Mouse (Mus musculus) heart, embryonic 11.5 days (tissue): ENCODE data around the gene Gab1. TPM values are rescaled to one million over a fixed set of nuclear protein-coding genes. Genes with fewer than 3 reads are reported as not detected.

Experiments
- ATAC-seq: fragments of 200-750 bp; cut with Nextera tagmentation; replicated peaks from 2 replicates; pipeline ENCODE4 v1.8.0; 2017; ENCODE audit warnings: moderate library complexity; ENCODE audit not compliant: insufficient number of reproducible peaks, low FRiP score, low TSS enrichment
- H3K27ac ChIP-seq: fragments of 300-500 bp; sonication (generic); 2 replicates; pipeline ENCODE4 v1.5.1; 2014; ENCODE audit warnings: mild to moderate bottlenecking, low read depth, low read length
- H3K27me3 ChIP-seq: fragments of 300-500 bp; sonication (generic); 2 replicates; pipeline ENCODE4 v1.6.1; 2014; ENCODE audit warnings: mild to moderate bottlenecking, low read length, mixed read lengths; ENCODE audit not compliant: control insufficient read depth, insufficient read depth
- H3K36me3 ChIP-seq: fragments of 300-500 bp; sonication (generic); 2 replicates; pipeline ENCODE4 v1.6.1; 2014; ENCODE audit warnings: mild to moderate bottlenecking, low read length, moderate library complexity, mixed read lengths; ENCODE audit not compliant: control insufficient read depth, insufficient read depth
- H3K4me1 ChIP-seq: fragments of 300-500 bp; sonication (generic); 2 replicates; pipeline ENCODE4 v1.6.1; 2014; ENCODE audit warnings: low read length; ENCODE audit not compliant: control insufficient read depth, insufficient read depth
- H3K4me2 ChIP-seq: fragments of 300-500 bp; sonication (generic); 2 replicates; pipeline ENCODE4 v1.6.1; 2014; ENCODE audit warnings: mild to moderate bottlenecking, moderate library complexity
- H3K4me3 ChIP-seq: fragments of 300-500 bp; sonication (generic); 2 replicates; pipeline ENCODE4 v1.5.1; 2014; ENCODE audit warnings: low read depth, low read length
- H3K9ac ChIP-seq: fragments of 300-500 bp; sonication (generic); 2 replicates; pipeline ENCODE4 v1.6.1; 2014; ENCODE audit warnings: mild to moderate bottlenecking, low read depth, low read length, moderate library complexity
- H3K9me3 ChIP-seq: fragments of 300-500 bp; sonication (generic); replicated peaks from 2 replicates; pipeline ENCODE4 v1.6.1; 2016; ENCODE audit warnings: low read length; ENCODE audit not compliant: control insufficient read depth
- WGBS: fragments of 180-500 bp; shearing (Covaris S2); extraction: QIAGEN DNeasy Blood & Tissue Kit; methylation state at CpG from one replicate; pipeline ENCODE4 v1.1.7; 2014; ENCODE audit not compliant: insufficient replicate concordance; 5-methylcytosine and 5-hydroxymethylcytosine counted together
- polyA plus RNA-seq: library from polyadenylated mRNA; unstranded; fragments of >200 nt; fragmentation: Nextera tagmentation; extraction: Ambion mirVana; gene quantifications from 2 replicates; pipeline ENCODE4 v1.2.1, GENCODE M21; 2014

The Gab1 gene
- polyA plus RNA-seq, 1 experiment from 2014 or later = 35.0 TPM

GRCm38 (mm10) chr8:80830724-80831566, 49.4 kb downstream of the Gab1 start:
- Histone ChIP-seq H3K9me3 (no peaks in the 10 kb centered on the region), H3K4me2 (no peak overlapping the region), H3K9ac (peak overlapping the region; percentile 46; the same call in 1 of the 2 replicates), H3K4me3 (no peak overlapping the region), H3K4me1 (peaks cover 39% of the 10 kb centered on the region), H3K36me3 (no peaks in the 10 kb centered on the region), H3K27me3 (no peaks in the 10 kb centered on the region), H3K27ac (peak overlapping the region; percentile 60)
- ATAC-seq = no peak
- WGBS = 66% methylated on average over 11 of the region's 11 CpGs

DNA sequence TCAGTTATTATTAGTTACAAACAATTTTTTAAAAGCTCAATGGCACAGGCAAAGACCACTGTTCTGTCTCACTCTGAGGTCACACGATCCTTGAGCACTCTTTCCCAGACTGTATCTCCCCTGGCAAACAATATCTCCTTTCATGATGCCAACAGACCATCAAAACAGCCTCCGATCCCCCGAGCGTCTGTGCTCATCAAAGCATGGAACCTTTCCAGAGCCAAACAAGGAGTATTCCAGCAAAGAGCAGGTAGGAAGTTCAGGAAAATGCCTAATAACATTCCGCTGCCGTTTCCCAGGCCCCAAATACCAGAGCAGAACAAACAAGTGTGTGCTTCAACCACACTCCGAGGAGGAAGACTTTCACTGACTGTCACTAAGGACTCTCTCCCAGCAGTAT, 50.2 kb downstream of the Gab1 start:
- 54% methylated on average over 7 of the region's 7 CpGs for WGBS
- H3K9me3 ChIP-seq = no peaks in the 10 kb centered on the region
- no peak for ATAC-seq

DNA sequence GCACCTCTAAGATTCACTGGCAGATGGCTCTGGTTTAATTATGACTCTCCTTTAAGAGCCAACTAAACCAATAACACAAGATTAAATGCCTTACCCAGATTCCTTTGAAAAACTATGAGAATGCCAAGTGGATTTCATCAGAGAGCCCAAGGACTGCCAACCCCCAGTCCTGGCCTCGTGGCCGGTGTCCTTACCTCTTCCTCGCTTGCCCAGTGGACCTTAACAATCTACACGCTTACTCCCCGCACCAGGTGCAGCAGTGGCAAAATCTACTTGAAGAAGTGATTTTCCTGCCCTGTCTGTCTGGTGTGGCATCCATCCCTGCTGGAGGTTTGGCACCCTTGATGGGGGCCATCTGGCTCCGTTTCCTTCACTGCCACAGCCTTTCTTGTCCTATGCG, 53.3 kb downstream of the Gab1 start:
- no peaks in the 10 kb centered on the region for H3K36me3 ChIP-seq
- no peak overlapping the region for H3K9ac ChIP-seq
- H3K4me3 ChIP-seq = no peak overlapping the region
- H3K27ac ChIP-seq = 0 out of 2 replicates have a peak overlapping the region, but pooled peaks have one; percentile 22
- H3K4me2 ChIP-seq = no peak overlapping the region
- peaks cover 40% of the 10 kb centered on the region for H3K4me1 ChIP-seq
- ATAC-seq = no peak
- 80% methylated on average over 7 of the region's 7 CpGs for WGBS
- no peaks in the 10 kb centered on the region for H3K9me3 ChIP-seq
- no peaks in the 10 kb centered on the region for H3K27me3 ChIP-seq

More for the DNA sequence above, 50.2 kb downstream of the Gab1 start:
- H3K27me3 ChIP-seq = no peaks in the 10 kb centered on the region
- peak overlapping the region; percentile 10; the same call in 1 of the 2 replicates for H3K4me2 ChIP-seq
- H3K4me3 ChIP-seq = no peak overlapping the region
- H3K36me3 ChIP-seq = no peaks in the 10 kb centered on the region
- H3K27ac ChIP-seq = peak overlapping the region; percentile 60
- no peak overlapping the region for H3K9ac ChIP-seq
- peaks cover 39% of the 10 kb centered on the region for H3K4me1 ChIP-seq

DNA sequence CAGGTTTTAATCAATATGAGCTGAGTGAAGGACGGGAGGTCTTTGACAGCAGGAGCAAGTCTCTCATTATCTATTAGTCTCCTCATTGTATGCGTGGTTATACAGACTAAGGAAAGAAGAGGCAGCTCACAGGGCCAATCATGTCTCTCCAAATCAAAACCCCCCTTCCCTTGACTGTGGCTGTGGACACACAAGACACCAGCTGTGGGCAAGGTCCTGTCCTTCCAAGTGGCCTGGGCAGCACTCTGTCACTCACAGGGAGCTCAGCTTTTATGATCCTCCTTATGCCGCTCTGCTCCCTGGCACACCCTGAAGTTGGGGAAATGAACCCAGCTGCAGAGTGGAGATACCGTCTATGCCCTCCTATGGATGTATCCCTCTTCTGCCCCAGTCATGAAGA, 55.2 kb downstream of the Gab1 start:
- Histone ChIP-seq H3K27ac (no peak overlapping the region), H3K4me1 (peaks cover 40% of the 10 kb centered on the region), H3K27me3 (no peaks in the 10 kb centered on the region), H3K9ac (no peak overlapping the region; the same call in 1 of the 2 replicates), H3K36me3 (no peaks in the 10 kb centered on the region), H3K4me3 (no peak overlapping the region), H3K9me3 (no peaks in the 10 kb centered on the region), H3K4me2 (no peak overlapping the region)
- ATAC-seq = no peak
- WGBS = 80% methylated on average over 4 of the region's 4 CpGs

- Histone ChIP-seq H3K4me3 (no peak overlapping the region), H3K9me3 (no peaks in the 10 kb centered on the region), H3K4me2 (no peak overlapping the region), H3K36me3 (no peaks in the 10 kb centered on the region), H3K4me1 (peaks cover 44% of the 10 kb centered on the region), H3K9ac (no peak overlapping the region), H3K27ac (no peak overlapping the region), H3K27me3 (no peaks in the 10 kb centered on the region)
- WGBS = 59% methylated on average over 5 of the region's 5 CpGs
- no peak for ATAC-seq
Observed at GRCm38 (mm10) chr8:80824426-80824825, 55.9 kb downstream of the Gab1 start.

DNA sequence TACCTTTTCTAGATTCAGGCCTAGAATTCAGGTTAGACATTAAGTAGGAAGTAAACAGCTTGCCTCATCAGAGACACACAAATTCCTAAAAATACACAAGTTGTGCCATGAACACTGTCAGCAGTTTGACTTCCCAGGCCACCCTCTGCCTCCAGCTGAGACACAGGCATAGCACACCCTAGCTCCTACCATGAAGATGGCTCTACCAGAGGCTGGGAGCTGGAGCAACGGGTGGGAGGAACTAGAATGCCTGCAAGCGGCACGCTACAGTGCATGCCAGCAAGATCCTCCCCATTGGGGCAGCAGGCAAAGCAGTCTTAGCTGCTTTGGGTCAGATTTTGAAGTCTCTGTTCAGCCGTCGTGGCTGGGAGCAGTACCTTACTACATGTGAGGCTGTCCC, 57.1 kb downstream of the Gab1 start:
- H3K9ac ChIP-seq = no peak overlapping the region
- peaks cover 50% of the 10 kb centered on the region for H3K4me1 ChIP-seq

DNA sequence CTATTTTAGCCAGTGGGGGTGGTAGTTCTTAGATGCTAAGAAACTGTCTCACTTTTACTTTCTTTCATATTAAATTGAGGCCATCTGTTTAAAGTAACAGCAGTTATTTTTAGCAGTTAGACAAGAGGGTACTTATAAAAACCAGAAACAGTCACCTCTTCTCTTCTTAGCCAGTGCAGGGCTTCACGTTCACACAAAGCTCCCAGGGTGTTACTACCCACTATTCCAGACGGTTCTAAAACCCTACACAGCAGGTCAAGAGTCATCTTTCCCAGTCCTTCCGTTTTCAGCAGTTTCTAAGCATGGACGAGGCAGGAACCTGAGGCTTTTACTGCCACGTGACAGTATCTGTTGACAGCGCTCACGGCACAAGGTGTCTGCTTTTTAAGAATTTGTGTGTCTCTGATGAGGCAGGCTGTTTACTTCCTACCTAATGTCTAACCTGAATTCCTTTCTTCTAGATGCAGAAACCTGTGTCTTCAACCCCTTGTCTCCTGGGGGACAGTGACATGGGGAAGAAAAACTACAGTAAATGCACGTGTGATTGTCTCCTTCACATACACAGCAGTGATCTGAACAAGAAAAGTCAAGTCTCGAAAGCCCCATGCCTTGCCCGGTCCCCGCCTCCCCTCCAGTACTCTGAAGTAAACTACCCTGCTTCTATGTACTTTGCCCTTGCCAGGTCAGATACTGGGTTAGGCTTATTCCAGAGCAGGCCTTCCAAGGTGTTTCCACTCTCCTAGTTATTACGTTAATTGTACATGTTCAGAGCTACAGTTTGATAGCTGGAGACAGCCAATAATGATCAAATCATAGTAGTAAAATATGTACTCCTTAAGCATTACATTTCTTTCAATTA, 58.7 kb downstream of the Gab1 start:
- H3K4me2 ChIP-seq = peak overlapping the region; percentile 30; the same call in 1 of the 2 replicates
- H3K27me3 ChIP-seq = no peaks in the 10 kb centered on the region
- WGBS = 51% methylated on average over 12 of the region's 12 CpGs
- no peaks in the 10 kb centered on the region for H3K9me3 ChIP-seq
- ATAC-seq = no peak
- H3K4me1 ChIP-seq = peaks cover 37% of the 10 kb centered on the region
- no peaks in the 10 kb centered on the region for H3K36me3 ChIP-seq
- H3K27ac ChIP-seq = peak overlapping the region; percentile 82
- no peak overlapping the region for H3K4me3 ChIP-seq
- H3K9ac ChIP-seq = no peak overlapping the region

More for the DNA sequence above, 57.1 kb downstream of the Gab1 start:
- no peak for ATAC-seq
- Histone ChIP-seq H3K4me3 (no peak overlapping the region), H3K27ac (no peak overlapping the region), H3K36me3 (no peaks in the 10 kb centered on the region), H3K4me2 (no peak overlapping the region), H3K9me3 (no peaks in the 10 kb centered on the region), H3K27me3 (no peaks in the 10 kb centered on the region)
- WGBS = 68% methylated on average over 5 of the region's 5 CpGs

DNA sequence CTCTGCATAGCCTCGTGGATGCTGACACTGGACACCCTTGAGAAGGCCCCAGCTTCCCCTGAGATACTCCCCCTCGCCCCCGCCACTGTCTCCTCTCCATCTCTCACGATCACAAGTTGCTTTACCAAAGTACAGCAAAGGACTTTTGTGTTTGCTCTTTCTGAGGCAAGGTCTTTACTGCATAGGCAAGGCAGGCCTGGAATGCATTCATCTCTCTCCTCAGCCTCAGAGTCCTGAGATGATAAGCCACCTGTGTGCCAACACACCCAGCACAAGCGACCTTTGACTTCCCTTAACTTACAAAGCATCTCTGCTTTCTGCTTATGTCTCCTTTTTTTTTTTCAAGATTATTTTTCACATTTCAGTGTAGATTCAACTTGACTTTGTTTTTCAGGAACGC, 61.3 kb downstream of the Gab1 start:
- Histone ChIP-seq H3K4me1 (peaks cover 42% of the 10 kb centered on the region), H3K36me3 (no peaks in the 10 kb centered on the region), H3K27ac (no peak overlapping the region), H3K4me2 (no peak overlapping the region), H3K4me3 (no peak overlapping the region), H3K27me3 (no peaks in the 10 kb centered on the region), H3K9me3 (no peaks in the 10 kb centered on the region), H3K9ac (no peak overlapping the region)
- WGBS = 66% methylated on average over 6 of the region's 6 CpGs
- no peak; the same call in 1 of the 2 replicates for ATAC-seq
